Mouse (Mus musculus) bone marrow macrophage, adult 2 months (primary cell): ENCODE results near the gene Afm. TPM values are rescaled to one million over a fixed set of nuclear protein-coding genes. Genes with fewer than 3 reads are reported as not detected.

Experiments
- H3K27ac ChIP-seq: 2 replicates; pipeline ENCODE4 v1.5.1; 2012; ENCODE audit warnings: low read depth, low read length; ENCODE audit not compliant: insufficient read depth
- H3K4me1 ChIP-seq: 2 replicates; pipeline ENCODE4 v1.6.1; 2012; ENCODE audit warnings: low read length; ENCODE audit not compliant: control insufficient read depth, insufficient read depth
- H3K4me3 ChIP-seq: 2 replicates; pipeline ENCODE4 v1.5.1; 2012; ENCODE audit warnings: mild to moderate bottlenecking, low read length, moderate library complexity; ENCODE audit not compliant: insufficient read depth
- CTCF ChIP-seq: IDR thresholded peaks from 2 replicates; pipeline ENCODE4 v1.5.1; 2012; ENCODE audit warnings: low read depth, mild to moderate bottlenecking, low read length, moderate library complexity
- POLR2A ChIP-seq: IDR thresholded peaks from 2 replicates; pipeline ENCODE4 v1.6.1; 2012; ENCODE audit warnings: mild to moderate bottlenecking, low read depth, low read length, borderline replicate concordance
- polyA plus RNA-seq: library from polyadenylated mRNA; stranded (reverse); fragments of >200 nt; gene quantifications from 2 replicates; pipeline ENCODE4 v1.2.4, GENCODE M21; 2012; ENCODE audit not compliant: missing spikeins, insufficient read depth, insufficient read length

Afm gene
- polyA plus RNA-seq, 1 experiment, result not detected

- Histone ChIP-seq H3K27ac (no peak overlapping the region), H3K4me1 (peaks cover 6% of the 10 kb centered on the region), H3K4me3 (no peak overlapping the region)
- TF ChIP-seq CTCF (no peak), POLR2A (no peak)
Observed at GRCm38 (mm10) chr5:90492440-90492839, 26.3 kb upstream of the Afm start.

GRCm38 (mm10) chr5:90494308-90494707 is 24.4 kb upstream of the Afm start:
- no peak for TF ChIP-seq CTCF
- TF ChIP-seq POLR2A, result no peak
- Histone ChIP-seq H3K27ac (no peak overlapping the region), H3K4me1 (peaks cover 6% of the 10 kb centered on the region), H3K4me3 (no peak overlapping the region)

GRCm38 (mm10) chr5:90499509-90499908 is 19.2 kb upstream of the Afm start:
- H3K4me3 ChIP-seq, result no peak overlapping the region

GRCm38 (mm10) chr5:90500714-90501113 is 18.0 kb upstream of the Afm start:
- TF ChIP-seq POLR2A (no peak), CTCF (peak; percentile 93)
- Histone ChIP-seq H3K27ac (no peak overlapping the region), H3K4me1 (peaks cover 12% of the 10 kb centered on the region), H3K4me3 (no peak overlapping the region)

More at GRCm38 (mm10) chr5:90499509-90499908, 19.2 kb upstream of the Afm start:
- H3K27ac ChIP-seq, result no peak overlapping the region
- no peak for TF ChIP-seq POLR2A
- peaks cover 7% of the 10 kb centered on the region for H3K4me1 ChIP-seq

GRCm38 (mm10) chr5:90501752-90502151 is 17.0 kb upstream of the Afm start:
- Histone ChIP-seq H3K4me1 (peaks cover 11% of the 10 kb centered on the region), H3K27ac (no peak overlapping the region), H3K4me3 (no peak overlapping the region)
- TF ChIP-seq POLR2A (no peak), CTCF (no peak)

GRCm38 (mm10) chr5:90504742-90505141 is 14.0 kb upstream of the Afm start:
- Histone ChIP-seq H3K27ac (peak overlapping the region; percentile 41), H3K4me1 (peaks cover 11% of the 10 kb centered on the region), H3K4me3 (peak overlapping the region; percentile 53)
- TF ChIP-seq CTCF (no peak), POLR2A (no peak)

- no peak overlapping the region for H3K27ac ChIP-seq
- no peak for TF ChIP-seq CTCF
- no peak for TF ChIP-seq POLR2A
- H3K4me3 ChIP-seq, result no peak overlapping the region
- H3K4me1 ChIP-seq, result peaks cover 11% of the 10 kb centered on the region
Observed at GRCm38 (mm10) chr5:90506507-90506906, 12.2 kb upstream of the Afm start.

GRCm38 (mm10) chr5:90507411-90507949 is 11.3 kb upstream of the Afm start:
- Histone ChIP-seq H3K27ac (no peak overlapping the region), H3K4me3 (no peak overlapping the region), H3K4me1 (peaks cover 11% of the 10 kb centered on the region)
- TF ChIP-seq CTCF (no peak), POLR2A (no peak)

GRCm38 (mm10) chr5:90509828-90510592 is 8.7 kb upstream of the Afm start:
- H3K4me3 ChIP-seq, result no peak overlapping the region
- TF ChIP-seq POLR2A, result no peak
- TF ChIP-seq CTCF, result no peak

GRCm38 (mm10) chr5:90512288-90512955 is 6.3 kb upstream of the Afm start:
- TF ChIP-seq CTCF (no peak), POLR2A (no peak)
- Histone ChIP-seq H3K4me3 (no peak overlapping the region), H3K27ac (no peak overlapping the region), H3K4me1 (no peaks in the 10 kb centered on the region; the same call in 1 of the 2 replicates)

More at GRCm38 (mm10) chr5:90509828-90510592, 8.7 kb upstream of the Afm start:
- Histone ChIP-seq H3K4me1 (peaks cover 5% of the 10 kb centered on the region), H3K27ac (no peak overlapping the region)
